Mouse (Mus musculus): ENCODE data around the gene Myt1. TPM values are rescaled to one million over a fixed set of nuclear protein-coding genes. Genes with fewer than 3 reads are reported as not detected.

Myt1 gene
- polyA plus RNA-seq (2015; fragmentation: Nextera tagmentation; extraction: Ambion mirVana): not detected in 2 replicates

GRCm38 (mm10) chr2:181763006-181763830, at the start of gene Myt1:
Gene Myt1 (plus strand): TSS chr2:181763332.

GRCm38 (mm10) chr2:181714903-181715326, 48.2 kb upstream of the Myt1 start, which contains the start of gene Oprl1:
Gene Oprl1 (plus strand): TSS chr2:181715016.

GRCm38 (mm10) chr2:181837372-181838292, 74.5 kb downstream of the Myt1 start, which contains the start of gene Pcmtd2:
Gene Pcmtd2 (plus strand): TSS chr2:181837854.

GRCm38 (mm10) chr2:181863791-181864535, 100.8 kb downstream of the Myt1 start, which contains the start of gene Polr3k:
Gene Polr3k (plus strand): TSS chr2:181864337.

Other genes starting within 250 kb of the Myt1 start
- gene Dnajc5, start 242.8 kb upstream of the Myt1 start, polyA plus RNA-seq (2015; fragmentation: Nextera tagmentation; extraction: Ambion mirVana): 67.9 and 68.2 TPM in 2 replicates
- 47.7 and 48.8 TPM in 2 replicates for gene Uckl1, start 178.4 kb upstream of the Myt1 start, polyA plus RNA-seq (2015; fragmentation: Nextera tagmentation; extraction: Ambion mirVana)
- 34.5 and 34.7 TPM in 2 replicates for gene Prpf6, start 171.5 kb upstream of the Myt1 start, polyA plus RNA-seq (2015; fragmentation: Nextera tagmentation; extraction: Ambion mirVana)
- 17.3 and 20.1 TPM in 2 replicates for gene Zfp512b, start 170.5 kb upstream of the Myt1 start, polyA plus RNA-seq (2015; fragmentation: Nextera tagmentation; extraction: Ambion mirVana)
- 2.4 and 2.5 TPM in 2 replicates for gene Samd10, start 164.1 kb upstream of the Myt1 start, polyA plus RNA-seq (2015; fragmentation: Nextera tagmentation; extraction: Ambion mirVana)
- not detected in 2 replicates for gene Gm29797, start 106.3 kb upstream of the Myt1 start, polyA plus RNA-seq (2015; fragmentation: Nextera tagmentation; extraction: Ambion mirVana)
- 37.8 and 41.7 TPM in 2 replicates for gene Sox18, start 91.7 kb upstream of the Myt1 start, polyA plus RNA-seq (2015; fragmentation: Nextera tagmentation; extraction: Ambion mirVana)
- 8.4 and 10.0 TPM in 2 replicates for gene Tcea2, start 83.0 kb upstream of the Myt1 start, polyA plus RNA-seq (2015; fragmentation: Nextera tagmentation; extraction: Ambion mirVana)
- gene Rgs19, start 69.4 kb upstream of the Myt1 start, polyA plus RNA-seq (2015; fragmentation: Nextera tagmentation; extraction: Ambion mirVana): 16.7 and 22.8 TPM in 2 replicates
- gene Lkaaear1, start 64.9 kb upstream of the Myt1 start, polyA plus RNA-seq (2015; fragmentation: Nextera tagmentation; extraction: Ambion mirVana): not detected in 2 replicates
- gene Oprl1, start 48.3 kb upstream of the Myt1 start, polyA plus RNA-seq (2015; fragmentation: Nextera tagmentation; extraction: Ambion mirVana): 0.14 and 0.18 TPM in 2 replicates
- 19.9 and 24.4 TPM in 2 replicates for gene Pcmtd2, start 74.5 kb downstream of the Myt1 start, polyA plus RNA-seq (2015; fragmentation: Nextera tagmentation; extraction: Ambion mirVana)
- gene Polr3k, start 101.0 kb downstream of the Myt1 start, polyA plus RNA-seq (2015; fragmentation: Nextera tagmentation; extraction: Ambion mirVana): 16.1 and 19.0 TPM in 2 replicates
- not detected in 2 replicates for gene Gm14496, start 227.8 kb downstream of the Myt1 start, polyA plus RNA-seq (2015; fragmentation: Nextera tagmentation; extraction: Ambion mirVana)